Mouse (Mus musculus) kidney, postnatal 36 days (tissue): Measurements from ENCODE around the gene Idi2.
"Not testable (repeated sequence)": the region's sequence is repeated elsewhere in the genome, so short reads cannot be mapped to it uniquely, and the experiment has no call there.

Experiments used
- DNase-seq, 2 experiments: peaks; one replicate each; pipeline ENCODE4 v3.0.0; 2021 to 2022; ENCODE audit warnings: mixed read lengths in 2 of 2

Idi2 gene

DNA sequence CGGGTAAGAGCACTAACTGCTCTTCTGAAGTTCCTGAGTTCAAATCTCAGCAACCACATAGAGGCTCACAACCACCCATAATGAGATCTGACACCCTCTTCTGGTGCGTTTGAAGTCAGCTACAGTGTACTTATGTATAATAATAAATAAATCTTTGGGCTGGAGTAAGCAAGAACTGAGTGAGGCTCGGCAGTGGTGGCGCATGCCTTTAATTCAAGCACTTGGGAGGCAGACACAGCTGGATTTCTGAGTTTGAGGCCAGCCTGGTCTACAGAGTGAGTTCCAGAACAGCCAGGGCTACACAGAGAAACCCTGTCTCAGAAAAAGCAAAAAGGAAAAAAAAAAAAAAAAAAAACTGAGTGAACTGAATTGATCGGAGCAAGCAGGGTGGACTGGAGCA, 44.6 kb downstream of the Idi2 start:
- not testable (repeated sequence) for DNase-seq

DNA sequence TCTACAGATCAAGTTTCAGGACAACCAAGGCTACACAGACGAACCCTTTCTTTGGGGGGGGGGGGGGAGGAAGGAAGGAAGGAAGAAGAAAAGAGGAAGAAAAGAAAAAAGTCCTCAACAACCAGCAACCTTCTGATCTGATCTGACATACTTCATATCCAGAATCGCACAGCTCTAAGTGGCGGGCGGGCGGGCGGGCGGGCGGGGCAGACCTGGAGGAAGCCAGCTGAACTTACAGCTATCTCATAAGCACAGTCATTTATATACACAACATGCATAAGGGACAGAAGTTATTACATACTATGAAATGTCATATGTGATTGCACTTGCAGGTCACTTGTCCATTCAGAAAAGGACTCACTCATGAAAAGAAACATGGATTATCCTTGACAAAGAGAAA, 46.8 kb downstream of the Idi2 start:
- no peak for DNase-seq

DNA sequence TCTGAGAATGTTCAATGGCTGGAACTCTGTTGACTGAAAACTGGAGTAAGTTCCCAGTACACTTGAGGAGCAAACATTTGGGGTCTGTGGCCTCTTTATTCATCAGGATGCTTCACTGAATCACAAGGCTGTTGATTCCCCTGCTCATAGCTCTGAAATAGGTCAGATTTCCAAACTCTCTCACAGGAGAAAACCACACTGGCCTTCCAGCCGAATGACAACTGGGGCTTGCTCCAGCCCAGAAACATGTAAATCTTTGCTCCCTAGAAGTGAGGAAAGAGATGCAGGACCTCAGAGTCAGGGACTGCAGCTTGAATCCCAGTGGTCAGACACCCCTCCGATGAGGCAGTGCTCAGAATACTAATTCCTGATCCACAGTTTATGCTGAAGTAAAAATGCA, 50.6 kb downstream of the Idi2 start:
- no peak for DNase-seq
